Mouse (Mus musculus) lung, postnatal 25 days (tissue): Measurements from ENCODE around the gene Hnrnpul2.
A peak's percentile ranks its signal among the peaks of the same experiment; 100 is the strongest.
"Not testable (repeated sequence)": the region's sequence is repeated elsewhere in the genome, so short reads cannot be mapped to it uniquely, and the experiment has no call there.

Source experiments
- DNase-seq: peaks from one replicate; pipeline ENCODE4 v3.0.0; 2022; ENCODE audit warnings: low spot score

Gene Hnrnpul2

DNA sequence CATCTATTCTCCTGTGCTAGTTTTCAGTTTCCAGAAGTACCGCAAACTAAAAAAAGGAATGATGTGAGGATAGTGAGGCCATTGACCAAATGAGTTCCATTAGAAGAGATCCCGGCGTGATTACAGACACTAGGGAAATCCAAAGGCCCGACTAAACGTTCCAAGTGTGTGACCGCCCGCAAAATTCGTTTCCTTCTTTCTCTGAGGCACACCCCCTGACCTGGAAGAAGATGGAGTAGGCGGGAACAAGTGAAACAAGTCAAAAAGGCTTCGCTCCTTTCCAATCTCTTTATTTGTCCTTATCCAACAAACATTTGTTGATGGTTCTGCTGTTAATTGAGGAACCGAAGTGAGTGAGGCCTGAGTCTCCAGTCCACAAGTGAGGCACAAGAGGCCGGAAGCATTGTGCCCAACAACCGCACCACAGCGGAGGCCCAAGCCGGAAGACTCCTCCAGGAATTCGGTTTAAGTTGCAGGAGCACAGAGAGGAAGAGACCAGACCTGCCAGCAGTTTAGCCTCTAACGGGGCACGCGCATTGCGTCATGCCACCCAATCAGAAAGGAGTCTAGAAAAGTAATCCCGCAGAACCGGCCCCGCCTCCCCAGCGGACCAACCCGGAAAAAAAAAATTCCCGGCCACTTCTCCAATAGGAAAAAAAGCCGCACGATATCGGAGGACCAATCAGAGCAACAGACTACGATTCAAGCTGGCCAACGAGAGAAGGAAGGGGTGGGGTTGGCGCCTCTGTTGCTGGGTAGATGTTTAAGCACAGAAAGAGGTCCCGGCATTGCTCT, 812 bp upstream of the Hnrnpul2 start, which contains the start of gene Ttc9c:
TSS of gene Ttc9c (minus strand) at position 533 of the 795 bp plus-strand sequence.
- peak; percentile 99 for DNase-seq

DNA sequence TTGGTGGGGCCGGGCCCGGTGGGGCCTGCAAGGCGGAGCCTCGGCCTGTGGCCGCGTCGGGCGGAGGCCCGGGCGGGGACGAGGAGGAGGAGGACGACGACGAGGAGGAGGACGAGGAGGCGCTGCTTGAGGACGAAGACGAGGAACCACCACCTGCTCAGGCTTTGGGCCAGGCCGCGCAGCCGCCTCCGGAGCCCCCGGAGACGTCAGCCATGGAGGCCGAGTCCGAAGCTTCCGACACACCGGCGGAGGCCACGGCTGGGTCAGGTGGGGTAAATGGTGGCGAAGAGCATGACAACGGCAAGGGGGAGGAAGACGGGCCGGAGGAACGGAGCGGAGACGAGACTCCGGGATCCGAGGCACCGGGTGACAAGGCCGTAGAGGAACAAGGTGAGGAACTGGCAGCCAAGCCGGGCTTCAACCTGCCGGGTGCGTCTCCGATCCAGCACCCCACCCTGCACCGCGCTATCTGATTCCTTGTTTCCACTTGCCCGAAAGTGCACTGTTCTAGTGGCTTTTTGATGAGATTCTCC, 680 bp downstream of the Hnrnpul2 start:
- no peak for DNase-seq

DNA sequence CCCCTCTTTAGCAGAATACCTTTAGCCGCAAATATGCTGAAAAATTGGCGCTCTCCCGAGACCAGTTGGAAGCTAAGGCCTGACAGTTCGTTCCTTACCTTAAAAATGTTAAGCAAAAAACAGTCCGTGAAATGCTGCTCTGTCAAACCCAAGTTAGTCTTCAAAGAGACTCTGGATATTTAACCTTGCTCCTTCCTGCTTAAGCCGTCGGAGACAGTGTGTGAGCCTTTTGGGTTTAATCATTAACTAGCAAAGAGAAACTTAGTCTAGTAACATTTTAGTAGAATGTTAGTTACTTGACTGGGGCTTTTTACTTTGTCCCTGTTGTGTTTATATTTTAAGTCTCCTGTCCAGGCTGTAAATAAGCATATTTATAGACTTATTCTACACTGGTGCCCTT, 1.3 kb downstream of the Hnrnpul2 start:
- DNase-seq, result no peak

DNA sequence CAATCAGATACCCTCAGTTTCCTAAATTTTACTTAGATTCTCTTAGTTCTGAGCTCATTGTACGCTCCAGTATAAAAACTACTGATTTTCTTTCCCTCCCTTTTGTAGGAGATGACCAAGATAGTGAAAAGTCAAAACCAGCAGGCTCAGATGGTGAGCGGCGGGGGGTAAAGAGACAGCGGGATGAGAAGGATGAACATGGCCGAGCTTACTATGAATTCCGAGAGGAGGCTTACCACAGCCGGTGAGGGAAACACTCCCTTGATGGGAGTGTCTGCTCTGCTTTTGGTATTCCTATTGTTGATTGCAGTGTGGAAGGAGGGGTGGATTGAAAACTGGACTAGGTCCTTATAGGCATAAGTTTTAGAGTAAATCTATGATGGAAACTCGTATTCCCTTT, 2.9 kb downstream of the Hnrnpul2 start:
- no peak for DNase-seq

DNA sequence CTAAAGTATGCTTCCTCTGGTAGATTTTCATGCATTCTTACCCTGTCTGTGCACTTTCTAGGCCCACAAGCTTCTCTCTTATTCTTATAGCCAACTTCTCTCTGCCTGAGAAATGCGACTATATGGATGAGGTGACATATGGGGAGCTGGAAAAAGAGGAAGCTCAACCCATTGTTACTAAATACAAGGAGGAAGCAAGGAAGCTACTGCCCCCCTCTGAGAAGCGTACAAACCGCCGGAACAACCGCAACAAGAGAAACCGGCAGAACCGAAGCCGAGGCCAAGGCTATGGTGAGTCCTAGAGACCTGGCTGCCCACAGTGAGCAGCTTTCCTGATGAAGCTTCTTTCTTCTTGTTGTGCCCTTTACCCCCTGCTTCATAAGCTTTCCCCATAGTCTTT, 9.8 kb downstream of the Hnrnpul2 start, which contains the start of gene AC129217.1:
TSS of gene AC129217.1 (plus strand) at position 114 of the 400 bp plus-strand sequence.
- DNase-seq, result no peak

DNA sequence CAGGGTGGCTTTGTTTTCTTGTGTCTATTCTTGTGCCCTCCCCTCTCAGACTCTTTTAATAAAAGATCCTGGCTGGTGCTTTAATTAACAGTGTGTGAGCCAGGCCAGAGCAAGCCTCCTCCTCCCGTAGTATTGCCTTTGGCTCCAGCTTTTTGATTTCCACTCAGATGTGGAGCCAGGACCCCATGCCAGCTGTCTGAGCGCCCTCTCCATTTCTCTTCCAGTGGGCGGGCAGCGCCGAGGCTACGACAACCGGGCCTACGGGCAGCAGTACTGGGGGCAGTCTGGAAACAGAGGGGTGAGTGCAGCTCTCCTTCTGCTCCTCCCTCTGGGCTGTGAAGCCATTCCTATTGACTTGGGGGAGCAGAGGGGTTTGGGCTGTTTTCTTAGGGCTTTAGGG, 10.9 kb downstream of the Hnrnpul2 start:
- no peak for DNase-seq

DNA sequence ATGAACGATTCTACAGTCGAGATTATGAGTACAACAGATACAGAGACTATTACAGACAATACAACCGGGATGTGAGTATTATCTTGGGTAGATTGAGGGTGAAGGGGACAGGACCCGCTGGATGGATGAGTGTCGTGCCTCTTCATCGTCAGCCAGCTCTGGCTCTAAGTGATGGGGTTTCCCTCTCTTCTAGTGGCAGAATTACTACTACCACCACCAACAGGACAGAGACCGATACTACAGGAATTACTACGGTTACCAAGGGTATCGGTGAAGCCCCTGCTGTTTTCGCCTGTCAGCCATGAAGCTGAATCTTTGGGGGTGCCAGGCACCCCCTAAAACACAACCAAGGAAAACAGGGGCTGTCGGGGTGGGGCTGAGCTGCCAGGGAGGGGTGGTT, 11.5 kb downstream of the Hnrnpul2 start:
- DNase-seq, result no peak

DNA sequence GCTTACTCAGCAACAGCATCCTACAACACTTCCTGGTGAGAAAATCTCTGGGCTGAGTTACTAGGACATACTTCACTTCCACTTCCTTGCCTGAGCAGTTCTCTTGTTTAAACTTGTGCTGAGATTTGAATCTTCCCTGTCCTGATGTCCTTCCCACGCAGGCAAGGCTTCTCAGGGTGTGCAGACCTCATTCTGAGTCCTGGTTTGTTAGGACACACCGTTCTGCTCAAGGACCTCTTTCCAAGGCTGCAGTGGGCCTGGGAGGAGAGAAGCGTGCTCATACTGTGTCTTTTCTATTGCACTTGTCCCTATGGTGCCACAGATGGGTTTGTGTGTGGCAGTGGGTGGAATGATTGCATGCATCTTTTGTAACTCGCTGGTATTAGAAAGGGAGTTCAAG, 13.2 kb downstream of the Hnrnpul2 start:
- DNase-seq, result no peak

DNA sequence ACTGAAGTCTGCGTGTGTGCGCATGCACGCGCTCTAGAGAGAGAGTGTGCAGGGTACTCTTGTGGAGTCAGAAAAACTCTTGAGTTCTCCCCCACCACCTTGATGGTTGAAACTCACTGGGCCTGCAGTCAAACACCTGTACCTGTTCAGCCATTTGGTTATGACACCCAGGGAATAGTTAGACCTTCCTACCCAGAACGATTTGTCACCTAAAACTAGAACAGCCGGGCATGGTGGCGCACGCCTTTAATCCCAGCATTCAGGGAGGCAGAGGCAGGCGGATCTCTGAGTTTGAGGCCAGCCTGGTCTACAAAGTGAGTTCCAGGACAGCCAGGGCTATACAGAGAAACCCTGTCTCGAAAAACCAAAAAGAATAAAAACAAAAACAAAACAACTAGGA, 16.5 kb downstream of the Hnrnpul2 start:
- not testable (repeated sequence) for DNase-seq

DNA sequence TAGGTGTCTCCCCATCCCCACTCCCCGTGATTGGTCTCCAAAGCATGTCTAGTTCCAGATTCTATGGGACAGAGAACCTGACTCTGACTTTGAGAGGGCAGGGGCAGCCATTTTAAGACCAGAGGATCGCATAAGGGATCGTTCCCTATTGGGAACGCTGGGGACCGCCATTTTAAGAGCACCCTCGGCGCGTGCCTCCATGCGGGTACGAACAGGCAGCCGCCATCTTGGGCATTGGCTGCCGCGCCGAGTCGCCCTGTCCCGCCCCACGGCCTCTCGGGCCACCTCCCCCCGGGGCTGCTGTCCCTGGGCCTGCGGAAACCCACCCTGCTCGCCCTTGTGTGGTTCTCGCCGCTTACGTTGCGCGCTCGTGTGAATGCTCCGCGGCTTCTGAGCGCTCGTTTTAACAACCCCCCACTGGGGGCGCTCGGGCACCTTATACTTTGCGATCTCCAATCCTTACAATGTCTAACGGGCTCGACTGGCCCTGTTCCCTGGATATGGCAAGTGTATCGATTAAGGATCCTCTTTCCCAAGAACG, 17.5 kb downstream of the Hnrnpul2 start, which contains the start of gene Bscl2:
TSS of gene Bscl2 (plus strand) at position 217 of the 541 bp plus-strand sequence.
- peak; percentile 80 for DNase-seq

DNA sequence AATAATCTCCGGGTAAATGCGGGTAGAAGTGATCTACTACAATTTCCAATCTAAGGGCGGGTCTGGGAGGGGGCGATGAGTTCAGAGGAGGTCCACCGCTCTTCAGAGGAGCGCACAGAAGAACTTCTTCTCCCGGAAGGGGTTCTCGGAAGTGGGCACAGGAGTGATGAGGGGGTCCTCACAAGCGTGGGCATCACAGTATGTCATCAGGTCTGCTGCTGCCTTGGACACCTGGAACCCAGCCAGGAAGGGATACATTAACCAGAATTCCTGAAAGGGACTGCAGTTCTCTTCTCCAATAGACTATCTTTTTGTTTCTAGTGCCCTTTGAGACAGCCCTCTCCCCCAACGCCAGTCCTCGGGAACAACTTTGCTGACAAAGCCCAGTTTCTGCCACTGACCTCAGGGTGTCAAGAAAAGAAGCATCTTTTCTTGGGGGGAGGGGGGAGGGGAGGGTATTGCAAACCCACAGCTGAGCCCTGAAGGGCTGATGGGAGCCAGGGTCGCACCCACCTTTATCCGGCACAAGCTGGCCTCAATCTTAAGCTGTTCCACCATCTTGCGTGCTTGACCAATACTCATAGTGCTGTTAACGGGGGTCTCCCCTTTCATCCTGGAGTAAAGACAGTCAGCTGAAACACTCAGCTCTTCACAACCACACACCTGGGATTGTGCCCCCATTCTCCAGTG, 18.4 kb downstream of the Hnrnpul2 start:
- DNase-seq, result no peak

DNA sequence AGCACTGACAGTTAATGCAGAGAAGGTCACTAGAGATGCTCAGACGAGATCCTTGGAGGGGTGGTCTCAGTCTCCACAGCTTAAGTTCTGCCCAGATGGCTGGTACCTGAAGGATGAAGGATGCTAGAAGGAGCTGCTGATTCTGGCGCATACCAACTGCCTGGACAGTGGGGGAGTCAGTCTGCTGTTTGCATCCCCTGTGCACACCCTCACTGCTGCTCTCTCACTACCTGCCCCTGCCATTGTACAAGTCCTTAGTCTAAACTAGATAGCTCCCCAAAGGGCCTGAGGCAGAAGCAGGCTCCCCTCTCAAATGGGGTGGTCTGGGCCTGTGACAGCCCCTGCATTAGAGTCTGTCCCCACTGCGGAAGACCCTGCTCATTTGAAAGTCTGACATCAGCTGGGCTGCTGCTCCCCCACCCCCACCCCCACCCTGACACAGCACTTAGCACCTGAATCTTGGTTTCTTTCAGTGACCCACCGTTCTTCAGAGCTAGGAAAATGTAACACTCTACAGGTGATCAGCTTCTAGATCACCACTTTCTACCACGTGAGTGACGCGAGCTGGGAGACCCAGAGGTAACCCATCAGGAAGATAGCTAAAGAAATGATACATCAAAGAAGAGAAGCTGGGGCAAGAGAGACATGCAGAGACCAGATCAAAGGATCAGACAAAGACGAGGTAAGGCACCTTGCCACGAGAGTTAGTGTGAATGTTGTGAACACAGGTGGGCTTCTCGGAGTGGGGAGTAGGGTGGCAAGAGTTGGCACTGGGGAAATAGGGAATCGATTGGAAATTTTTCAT, 19.5 kb downstream of the Hnrnpul2 start, which contains the start of gene Gng3:
TSS of gene Gng3 (minus strand) at position 92 of the 805 bp plus-strand sequence.
- DNase-seq, result no peak

DNA sequence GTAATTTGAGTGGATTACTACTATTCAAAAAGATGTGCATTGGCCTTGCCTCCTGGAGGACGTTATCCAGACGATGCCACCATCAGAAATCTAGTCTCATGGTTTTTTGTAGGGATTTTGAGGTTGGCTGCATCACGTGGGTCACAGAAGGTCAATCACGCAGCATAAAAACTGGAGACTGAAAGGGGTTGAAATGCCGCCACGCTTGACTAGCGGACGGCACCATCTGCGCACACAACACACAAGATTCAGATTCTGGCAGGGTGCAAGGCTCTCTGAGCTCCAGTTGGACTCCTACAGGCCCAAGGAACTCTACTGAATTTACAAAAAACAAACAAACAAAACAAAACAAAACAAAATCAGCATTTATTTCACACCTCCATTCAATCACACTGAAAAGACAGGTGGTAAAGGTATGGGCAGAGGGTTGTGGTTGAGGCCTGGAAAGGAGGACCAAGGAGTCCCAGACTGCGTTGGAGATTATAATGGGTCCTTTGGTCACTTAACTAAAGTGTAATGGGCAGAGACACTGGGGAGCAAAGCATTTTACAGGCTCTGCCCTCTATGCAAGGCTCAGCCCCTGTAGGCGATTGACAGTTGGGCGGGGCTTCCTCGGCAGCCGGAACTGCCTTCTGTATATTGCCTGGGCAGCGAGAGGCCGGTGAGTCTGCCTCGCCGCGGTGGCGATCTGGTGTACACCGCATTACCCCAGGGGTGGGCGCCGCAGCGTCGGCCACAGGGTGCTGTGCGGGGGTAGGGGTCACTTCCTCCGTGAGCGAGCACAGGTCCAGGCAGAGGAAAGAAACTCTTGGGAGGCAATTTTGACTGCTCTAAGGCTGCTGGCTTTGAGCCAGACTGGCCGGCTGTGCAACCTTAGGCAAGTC, 20.3 kb downstream of the Hnrnpul2 start:
- DNase-seq, result peak; percentile 82

DNA sequence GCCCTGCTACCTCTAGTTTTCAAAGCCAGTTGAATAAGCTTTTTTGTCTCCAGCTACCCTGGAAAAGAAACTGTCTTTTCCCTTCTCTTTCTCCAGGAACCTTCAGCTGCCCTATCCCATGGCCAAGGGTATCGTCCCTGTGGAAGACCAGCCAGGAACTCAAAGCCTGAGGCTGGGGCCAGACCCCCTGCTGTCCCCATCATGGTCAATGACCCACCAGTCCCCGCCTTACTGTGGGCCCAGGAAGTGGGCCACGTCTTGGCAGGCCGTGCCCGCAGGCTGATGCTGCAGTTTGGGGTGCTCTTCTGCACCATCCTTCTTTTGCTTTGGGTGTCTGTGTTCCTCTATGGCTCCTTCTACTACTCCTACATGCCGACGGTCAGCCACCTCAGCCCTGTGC, 21.2 kb downstream of the Hnrnpul2 start:
- DNase-seq, result no peak

DNA sequence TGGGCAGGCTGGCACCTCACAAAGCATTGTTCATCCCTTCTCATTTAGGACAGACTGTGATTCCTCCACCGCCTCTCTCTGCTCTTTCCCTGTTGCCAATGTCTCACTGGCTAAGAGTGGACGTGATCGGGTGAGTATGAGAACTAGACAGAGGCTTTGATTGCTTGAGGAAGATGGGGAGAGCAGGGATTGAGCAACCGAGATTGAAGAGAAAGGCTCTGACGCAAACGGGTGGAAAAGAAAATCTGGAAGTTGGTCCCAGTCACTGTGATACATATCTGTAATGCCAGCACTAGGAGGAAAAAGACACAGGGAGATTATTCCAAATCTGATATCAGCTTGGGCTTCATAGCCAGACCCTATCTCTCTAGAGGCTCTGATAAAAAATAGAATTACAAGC, 23.2 kb downstream of the Hnrnpul2 start:
- DNase-seq, result peak; percentile 46

DNA sequence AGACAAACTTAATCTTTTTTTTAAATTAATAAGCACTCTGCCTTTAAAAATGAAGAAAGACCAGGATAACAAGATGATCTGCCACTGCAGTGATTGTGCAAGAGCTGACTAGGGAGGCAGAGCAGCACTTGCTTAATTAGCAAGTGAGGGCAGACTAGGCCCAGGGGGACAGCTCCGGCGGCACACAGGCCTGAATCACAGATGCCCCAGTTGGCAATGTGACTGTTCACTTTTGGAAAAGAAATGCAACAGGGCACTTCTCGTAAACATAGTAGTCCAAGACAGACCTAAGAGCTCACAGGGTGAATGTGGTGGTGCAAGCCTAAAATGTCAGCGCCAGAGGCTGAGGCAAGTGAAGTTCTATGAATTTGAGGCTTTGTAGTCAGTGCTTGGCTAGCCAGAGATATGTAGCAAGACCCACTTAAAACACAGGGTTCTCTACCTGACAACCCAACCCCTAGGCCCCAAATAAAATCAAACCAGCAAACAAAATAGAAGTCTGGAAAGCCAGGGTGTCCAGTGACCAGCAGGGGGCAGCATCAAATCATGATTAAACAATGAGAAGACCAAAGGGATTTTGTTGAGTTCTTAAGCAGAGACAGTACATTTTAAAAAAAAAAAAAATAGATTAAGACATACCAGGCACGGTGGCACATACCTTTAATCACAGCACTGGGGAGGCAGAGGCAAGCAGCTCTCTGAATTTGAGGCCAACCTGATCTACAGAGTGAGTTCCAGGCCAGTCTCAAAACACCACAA, 24.7 kb downstream of the Hnrnpul2 start:
- peak; percentile 81 for DNase-seq

DNA sequence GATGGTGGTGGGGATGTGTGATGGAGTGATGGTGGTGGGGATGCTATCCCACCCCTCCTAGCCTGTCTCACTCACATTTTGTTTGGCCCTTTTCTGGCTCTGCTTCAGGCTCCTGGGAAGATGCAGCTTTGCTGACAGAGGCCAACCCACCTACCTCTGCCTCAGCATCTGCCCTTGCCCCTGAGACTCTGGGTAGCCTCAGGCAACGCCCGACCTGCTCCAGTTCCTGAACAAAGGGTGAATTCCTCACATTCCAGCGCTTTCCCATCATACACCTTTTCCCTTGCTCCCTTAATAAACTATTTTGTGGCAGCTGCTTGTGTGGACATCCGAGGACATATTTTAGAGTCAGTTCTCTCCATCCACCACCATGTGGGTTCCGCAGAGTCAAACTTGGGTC, 28.5 kb downstream of the Hnrnpul2 start:
- DNase-seq, result no peak

DNA sequence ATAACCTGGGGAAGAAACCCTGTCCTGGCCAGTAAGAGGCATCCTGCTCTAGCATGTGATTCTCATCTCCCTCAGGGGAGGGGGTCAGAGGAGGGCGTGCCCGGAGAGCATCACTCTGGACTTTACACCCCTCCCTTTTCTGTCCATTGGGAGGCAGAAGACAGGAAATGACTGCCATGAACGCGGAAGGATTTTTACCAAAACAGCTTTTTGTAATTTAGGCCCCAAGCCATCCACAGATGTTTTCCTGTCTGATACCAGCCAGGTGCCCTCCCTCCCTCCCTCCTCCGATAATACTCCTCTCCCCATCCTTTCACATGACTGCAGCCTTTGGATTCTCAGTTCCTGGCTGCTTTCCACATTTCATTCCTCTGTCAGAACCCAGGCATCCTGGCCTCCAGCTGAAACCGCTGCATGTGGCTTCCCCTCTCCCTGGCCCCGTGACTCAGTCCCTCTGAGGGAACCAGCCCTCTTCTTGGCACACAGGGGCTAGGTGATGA, 30.6 kb downstream of the Hnrnpul2 start, which contains the start of gene Lrrn4cl:
TSS of gene Lrrn4cl (plus strand) at position 367 of the 500 bp plus-strand sequence.
- DNase-seq, result no peak

DNA sequence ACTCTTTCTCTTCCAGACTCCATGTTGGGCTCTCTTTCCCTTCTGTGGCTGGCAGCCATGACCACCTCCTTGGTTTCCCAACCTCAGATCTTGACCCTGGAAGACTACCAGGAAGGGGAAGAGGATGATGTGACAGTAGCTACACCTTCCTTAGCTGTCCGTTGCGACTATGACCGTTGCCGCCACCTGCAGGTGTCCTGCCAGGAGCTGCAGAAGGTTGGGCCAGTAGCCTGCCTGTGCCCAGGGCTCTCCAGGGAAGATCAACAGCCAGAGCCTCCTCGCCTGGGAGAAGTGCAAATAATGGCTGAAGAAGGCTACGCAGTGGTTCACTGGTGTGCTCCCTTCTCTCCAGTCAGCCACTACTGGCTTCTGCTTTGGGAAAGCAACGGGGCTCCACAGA, 31.8 kb downstream of the Hnrnpul2 start:
- peak; percentile 48 for DNase-seq
